Mouse (Mus musculus): ENCODE data around the gene Smad1. TPM values are rescaled to one million over a fixed set of nuclear protein-coding genes. Genes with fewer than 3 reads are reported as not detected.

Gene Smad1
- total and polyA plus RNA-seq, 2 experiments from 2014 or later, result 14.0 to 22.8 TPM

DNA sequence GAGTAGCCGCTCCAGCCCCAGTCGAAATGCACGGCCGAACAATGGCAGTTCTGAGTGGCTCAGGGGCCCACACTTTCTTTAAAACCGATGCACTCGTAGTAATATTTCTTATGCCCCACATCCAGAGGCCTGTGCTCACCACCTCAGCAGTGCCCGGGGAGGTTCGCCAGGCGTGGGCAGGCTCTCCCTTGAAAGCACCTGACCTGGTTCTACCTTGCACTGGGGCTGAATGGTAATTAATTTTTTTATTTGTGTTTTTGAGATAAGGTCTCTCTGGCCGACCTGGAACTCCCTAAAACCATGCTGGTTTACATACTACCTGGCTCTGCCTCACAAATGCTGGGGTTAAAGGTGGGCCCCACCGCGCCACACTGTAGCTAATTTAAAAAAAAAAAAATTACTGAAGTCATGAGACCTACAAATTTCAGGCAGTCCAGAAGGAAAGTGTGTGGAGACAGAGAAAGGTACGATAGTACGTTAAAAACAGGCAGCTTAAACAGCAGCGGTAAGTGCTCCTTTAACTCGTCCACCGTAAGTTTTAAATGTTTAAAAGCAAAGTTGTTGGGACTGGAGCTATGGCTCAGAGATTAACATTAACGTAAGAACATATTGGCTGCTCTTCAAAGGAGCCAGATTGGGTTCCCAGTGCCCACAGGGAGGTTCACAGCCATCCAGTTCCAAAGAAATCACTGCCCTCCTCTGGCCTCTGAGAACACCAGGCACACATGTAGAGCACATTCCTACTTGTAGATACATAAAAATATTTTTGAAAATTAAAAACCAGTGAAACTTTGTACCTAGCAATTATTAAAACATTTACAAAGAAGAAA, 103.8 kb downstream of the Smad1 start:
- H3K9me3 ChIP-seq (replicated peaks; ENCODE audit: control insufficient read depth, low read length), result no peaks in the 10 kb centered on the region
- ATAC-seq (ENCODE audit: insufficient read depth, low read depth) (no peak), DNase-seq (ENCODE audit: low spot score) (no peak)
- H3K27ac ChIP-seq (ENCODE audit: low read depth), result peak overlapping the region; percentile 93
- H3K4me2 ChIP-seq (ENCODE audit: low read depth, low read length), result peak overlapping the region; percentile 68
- H3K36me3 ChIP-seq (replicated peaks; ENCODE audit: control insufficient read depth, insufficient read depth, low read length), result no peaks in the 10 kb centered on the region
- H3K27me3 ChIP-seq (ENCODE audit: control insufficient read depth, insufficient read depth, low read length), result no peaks in the 10 kb centered on the region
- peak overlapping the region; percentile 77 for H3K9ac ChIP-seq (replicated peaks; ENCODE audit: low read depth, low read length)
- no peak; the same call in 1 of the 2 replicates for TF ChIP-seq CTCF (IDR thresholded peaks at IDR 0.05; ENCODE audit: low read depth)
- TF ChIP-seq EP300 (IDR thresholded peaks at IDR 0.05; ENCODE audit: low read depth), result no peak
- WGBS, result 20% methylated on average over 18 of the region's 18 CpGs
- H3K4me3 ChIP-seq (ENCODE audit: low read depth, low read length), result peak overlapping the region; percentile 57
- H3K4me1 ChIP-seq (ENCODE audit: control insufficient read depth, insufficient read depth), result peaks cover 10% of the 10 kb centered on the region

DNA sequence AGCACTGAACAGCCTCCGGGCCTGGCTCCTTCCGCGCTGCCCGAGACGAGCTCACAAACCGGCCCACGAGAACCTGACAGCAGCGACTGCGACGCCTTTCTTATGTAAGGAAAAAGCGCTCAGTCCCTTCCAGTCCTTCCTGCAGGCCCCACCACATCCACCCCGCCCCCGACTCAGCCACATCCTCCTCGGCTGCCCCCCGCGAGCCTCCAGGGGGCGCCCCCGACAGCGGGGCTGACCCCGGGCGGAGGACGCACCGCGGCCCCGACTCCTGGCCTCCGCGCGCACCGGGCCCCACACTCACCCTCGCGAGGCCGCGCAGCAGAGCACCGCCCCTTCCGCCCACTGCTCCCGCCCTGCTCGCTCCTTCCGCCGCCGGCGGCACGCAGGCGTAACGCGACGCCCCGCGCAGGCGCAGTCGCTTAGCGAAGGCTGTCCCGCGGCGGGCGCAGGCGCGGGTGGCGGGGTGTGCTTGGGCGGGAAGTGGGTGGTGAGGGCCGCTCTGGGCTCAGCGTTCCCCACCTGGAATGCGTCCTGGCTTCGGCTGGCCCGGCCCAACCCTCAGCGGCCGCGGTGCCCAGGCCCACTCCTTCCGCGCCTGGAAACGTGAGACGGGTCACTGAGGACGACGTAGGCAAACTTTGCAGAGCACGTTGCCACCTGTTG, 104.6 kb downstream of the Smad1 start, which contains the start of gene Mmaa:
Gene Mmaa (minus strand): TSS at position 328 of the 666 bp plus-strand sequence.
- peak; percentile 98 for DNase-seq (ENCODE audit: low spot score)
- WGBS, result under 1% methylated on average over 49 of the region's 74 CpGs
- H3K4me2 ChIP-seq (ENCODE audit: low read depth, low read length), result peak within 1 kb of the TSS; percentile 68
- no peaks in the 10 kb centered on the region for H3K9me3 ChIP-seq (replicated peaks; ENCODE audit: control insufficient read depth, low read length)
- peak within 1 kb of the TSS; percentile 93 for H3K27ac ChIP-seq (ENCODE audit: low read depth)
- H3K4me3 ChIP-seq (ENCODE audit: low read depth, low read length), result peak within 1 kb of the TSS; percentile 57
- TF ChIP-seq CTCF (IDR thresholded peaks at IDR 0.05; ENCODE audit: low read depth) (peak; percentile 59), EP300 (IDR thresholded peaks at IDR 0.05; ENCODE audit: low read depth) (peak; percentile 83; the same call in 1 of the 2 replicates)
- peak; percentile 98 for ATAC-seq (ENCODE audit: insufficient read depth, low read depth)
- peak within 1 kb of the TSS; percentile 77 for H3K9ac ChIP-seq (replicated peaks; ENCODE audit: low read depth, low read length)
- H3K4me1 ChIP-seq (ENCODE audit: control insufficient read depth, insufficient read depth), result peaks cover 10% of the 10 kb centered on the region
- no peaks in the 10 kb centered on the region for H3K27me3 ChIP-seq (ENCODE audit: control insufficient read depth, insufficient read depth, low read length)
- no peaks in the 10 kb centered on the region for H3K36me3 ChIP-seq (replicated peaks; ENCODE audit: control insufficient read depth, insufficient read depth, low read length)

DNA sequence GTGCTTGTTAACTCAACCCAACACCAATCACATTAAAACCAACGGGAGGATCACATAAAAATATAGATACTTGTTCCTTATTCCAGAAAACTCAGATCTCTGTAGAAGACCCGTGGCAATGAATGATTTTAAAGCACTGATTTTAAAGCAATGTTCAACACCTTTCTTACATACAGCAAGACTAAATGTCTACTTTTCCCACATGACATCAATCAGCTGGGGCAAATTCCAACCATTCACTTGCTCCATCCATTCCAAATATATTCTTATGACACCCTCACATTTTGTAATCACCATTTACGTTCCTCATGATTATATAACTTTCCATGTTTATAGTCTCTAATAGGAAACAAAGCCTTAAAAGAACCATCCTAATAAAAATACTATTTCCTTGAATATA, 105.5 kb downstream of the Smad1 start:
- peak overlapping the region; percentile 68 for H3K4me2 ChIP-seq (ENCODE audit: low read depth, low read length)
- peak overlapping the region; percentile 77 for H3K9ac ChIP-seq (replicated peaks; ENCODE audit: low read depth, low read length)
- DNase-seq (ENCODE audit: low spot score), result peak; percentile 43
- H3K36me3 ChIP-seq (replicated peaks; ENCODE audit: control insufficient read depth, insufficient read depth, low read length), result no peaks in the 10 kb centered on the region
- H3K27ac ChIP-seq (ENCODE audit: low read depth), result peak overlapping the region; percentile 93
- ATAC-seq (ENCODE audit: insufficient read depth, low read depth), result no peak
- peak overlapping the region; percentile 57 for H3K4me3 ChIP-seq (ENCODE audit: low read depth, low read length)
- H3K9me3 ChIP-seq (replicated peaks; ENCODE audit: control insufficient read depth, low read length), result no peaks in the 10 kb centered on the region
- TF ChIP-seq CTCF (IDR thresholded peaks at IDR 0.05; ENCODE audit: low read depth) (no peak), EP300 (IDR thresholded peaks at IDR 0.05; ENCODE audit: low read depth) (no peak)
- WGBS, result 39% methylated on average over 3 of the region's 3 CpGs
- H3K27me3 ChIP-seq (ENCODE audit: control insufficient read depth, insufficient read depth, low read length), result no peaks in the 10 kb centered on the region
- H3K4me1 ChIP-seq (ENCODE audit: control insufficient read depth, insufficient read depth), result peaks cover 10% of the 10 kb centered on the region

DNA sequence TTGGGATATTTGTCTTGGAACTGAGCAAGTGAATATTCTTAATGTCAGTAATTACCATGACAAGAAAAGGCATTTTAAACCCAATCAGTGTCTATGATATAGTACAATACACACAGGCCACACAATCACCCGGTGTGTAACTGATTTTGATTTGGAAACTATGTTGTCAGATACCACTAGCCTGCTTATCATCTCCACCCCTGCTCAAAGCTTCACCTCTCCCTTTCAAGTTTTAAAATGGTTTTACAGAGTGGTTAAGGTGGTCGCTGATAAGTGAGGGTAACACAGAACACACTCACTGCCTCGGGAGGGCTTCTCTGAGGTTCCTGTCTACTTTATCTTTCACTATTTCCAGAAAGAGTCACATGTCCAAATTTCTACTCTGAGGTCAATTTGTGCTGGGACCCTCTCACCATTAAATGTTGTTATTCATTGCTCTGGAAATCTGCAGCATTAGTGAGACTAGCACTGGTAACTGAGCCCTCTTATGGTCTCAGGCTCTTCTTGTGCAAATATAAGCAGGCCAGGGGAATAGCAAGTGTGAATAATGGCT, 106.5 kb downstream of the Smad1 start:
- TF ChIP-seq CTCF (IDR thresholded peaks at IDR 0.05; ENCODE audit: low read depth) (no peak), EP300 (IDR thresholded peaks at IDR 0.05; ENCODE audit: low read depth) (no peak)
- ATAC-seq (ENCODE audit: insufficient read depth, low read depth), result no peak
- no peak for DNase-seq (ENCODE audit: low spot score)
- Histone ChIP-seq H3K4me2 (ENCODE audit: low read depth, low read length) (peak overlapping the region; percentile 68), H3K27ac (ENCODE audit: low read depth) (peak overlapping the region; percentile 93), H3K4me3 (ENCODE audit: low read depth, low read length) (no peak overlapping the region), H3K27me3 (ENCODE audit: control insufficient read depth, insufficient read depth, low read length) (no peaks in the 10 kb centered on the region), H3K9me3 (replicated peaks; ENCODE audit: control insufficient read depth, low read length) (no peaks in the 10 kb centered on the region), H3K36me3 (replicated peaks; ENCODE audit: control insufficient read depth, insufficient read depth, low read length) (no peaks in the 10 kb centered on the region), H3K4me1 (ENCODE audit: control insufficient read depth, insufficient read depth) (peaks cover 10% of the 10 kb centered on the region), H3K9ac (replicated peaks; ENCODE audit: low read depth, low read length) (peak overlapping the region; percentile 77; the same call in 1 of the 2 replicates)
- 33% methylated on average over 3 of the region's 3 CpGs for WGBS

DNA sequence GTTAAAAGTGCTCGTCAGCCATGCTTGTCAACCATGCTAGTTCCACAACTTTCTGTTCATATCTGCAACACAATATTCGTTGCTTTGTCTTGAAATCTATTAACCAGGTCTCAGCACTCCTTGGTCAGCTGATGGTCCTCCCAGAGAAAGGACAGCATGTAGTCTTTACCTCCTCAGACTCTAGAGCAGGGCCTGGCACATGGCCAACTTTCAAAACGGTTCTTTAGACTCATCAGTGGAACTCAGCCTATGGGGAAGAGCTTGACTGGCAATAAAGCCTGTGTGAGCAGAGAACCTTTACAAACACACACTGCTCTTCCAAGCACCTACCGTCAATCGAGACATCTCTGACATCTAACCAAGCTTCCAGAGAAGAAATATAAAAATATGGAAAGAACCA, 109.7 kb downstream of the Smad1 start:
- no peaks in the 10 kb centered on the region for H3K9me3 ChIP-seq (replicated peaks; ENCODE audit: control insufficient read depth, low read length)
- no peak overlapping the region for H3K4me3 ChIP-seq (ENCODE audit: low read depth, low read length)
- WGBS, result 60% methylated on average over 5 of the region's 5 CpGs
- H3K27ac ChIP-seq (ENCODE audit: low read depth), result no peak overlapping the region
- TF ChIP-seq CTCF (IDR thresholded peaks at IDR 0.05; ENCODE audit: low read depth), result no peak
- TF ChIP-seq EP300 (IDR thresholded peaks at IDR 0.05; ENCODE audit: low read depth), result no peak
- H3K27me3 ChIP-seq (ENCODE audit: control insufficient read depth, insufficient read depth, low read length), result no peaks in the 10 kb centered on the region
- H3K9ac ChIP-seq (replicated peaks; ENCODE audit: low read depth, low read length), result no peak overlapping the region
- H3K36me3 ChIP-seq (replicated peaks; ENCODE audit: control insufficient read depth, insufficient read depth, low read length), result no peaks in the 10 kb centered on the region; the same call in 1 of the 2 replicates
- peaks cover 10% of the 10 kb centered on the region for H3K4me1 ChIP-seq (ENCODE audit: control insufficient read depth, insufficient read depth)
- no peak overlapping the region for H3K4me2 ChIP-seq (ENCODE audit: low read depth, low read length)
- no peak for DNase-seq (ENCODE audit: low spot score)
- ATAC-seq (ENCODE audit: insufficient read depth, low read depth), result no peak
